Mouse (Mus musculus) hindbrain, embryonic 11.5 days (tissue): ENCODE data around the gene Clstn1. TPM values are rescaled to one million over a fixed set of nuclear protein-coding genes. Genes with fewer than 3 reads are reported as not detected.
"Not testable (repeated sequence)": the region's sequence is repeated elsewhere in the genome, so short reads cannot be mapped to it uniquely, and the experiment has no call there.

Experiments used
- ATAC-seq: fragments of 200-750 bp; cut with Nextera tagmentation; 2 replicates; pipeline ENCODE4 v1.8.0; 2017; ENCODE audit warnings: mild to moderate bottlenecking, moderate TSS enrichment, moderate library complexity; ENCODE audit not compliant: low FRiP score
- DNase-seq: peaks from one replicate; pipeline ENCODE4 v3.0.0-alpha.2; 2015; ENCODE audit warnings: low spot score
- H3K27ac ChIP-seq: fragments of 300-500 bp; sonication (generic); 2 replicates; pipeline ENCODE4 v1.5.1; 2014; ENCODE audit warnings: mild to moderate bottlenecking, low read depth, low read length
- H3K27me3 ChIP-seq: fragments of 300-500 bp; sonication (generic); 2 replicates; pipeline ENCODE4 v1.6.1; 2014; ENCODE audit warnings: mild to moderate bottlenecking, low read length, moderate library complexity, mixed read lengths; ENCODE audit not compliant: control insufficient read depth, insufficient read depth
- H3K36me3 ChIP-seq: fragments of 300-500 bp; sonication (generic); 2 replicates; pipeline ENCODE4 v1.6.1; 2014; ENCODE audit warnings: mild to moderate bottlenecking, low read length, moderate library complexity, mixed read lengths; ENCODE audit not compliant: control insufficient read depth, insufficient read depth
- H3K4me1 ChIP-seq: fragments of 300-500 bp; sonication (generic); replicated peaks from 2 replicates; pipeline ENCODE4 v1.6.1; 2014; ENCODE audit warnings: low read length, mixed read lengths; ENCODE audit not compliant: control insufficient read depth, insufficient read depth
- H3K4me2 ChIP-seq: fragments of 300-500 bp; sonication (generic); replicated peaks from 2 replicates; pipeline ENCODE4 v1.6.1; 2014; ENCODE audit warnings: mild to moderate bottlenecking, low read depth, low read length
- H3K4me3 ChIP-seq: fragments of 300-500 bp; sonication (generic); 2 replicates; pipeline ENCODE4 v1.5.1; 2014; ENCODE audit warnings: low read depth, low read length
- H3K9ac ChIP-seq: fragments of 300-500 bp; sonication (generic); 2 replicates; pipeline ENCODE4 v1.6.1; 2014; ENCODE audit warnings: low read depth, low read length
- H3K9me3 ChIP-seq: fragments of 300-500 bp; sonication (generic); 2 replicates; pipeline ENCODE4 v1.6.1; 2016; ENCODE audit warnings: low read length; ENCODE audit not compliant: control insufficient read depth
- WGBS: fragments of 180-500 bp; shearing (Covaris S2); extraction: QIAGEN DNeasy Blood & Tissue Kit; methylation state at CpG from one replicate; pipeline ENCODE4 v1.1.7; 2014; 5-methylcytosine and 5-hydroxymethylcytosine counted together
- polyA plus RNA-seq: library from polyadenylated mRNA; unstranded; fragments of >200 nt; fragmentation: Nextera tagmentation; extraction: Ambion mirVana; gene quantifications from 2 replicates; pipeline ENCODE4 v1.2.1, GENCODE M21; 2014

The Clstn1 gene
- polyA plus RNA-seq, 1 experiment from 2014 or later, result 33.0 TPM

DNA sequence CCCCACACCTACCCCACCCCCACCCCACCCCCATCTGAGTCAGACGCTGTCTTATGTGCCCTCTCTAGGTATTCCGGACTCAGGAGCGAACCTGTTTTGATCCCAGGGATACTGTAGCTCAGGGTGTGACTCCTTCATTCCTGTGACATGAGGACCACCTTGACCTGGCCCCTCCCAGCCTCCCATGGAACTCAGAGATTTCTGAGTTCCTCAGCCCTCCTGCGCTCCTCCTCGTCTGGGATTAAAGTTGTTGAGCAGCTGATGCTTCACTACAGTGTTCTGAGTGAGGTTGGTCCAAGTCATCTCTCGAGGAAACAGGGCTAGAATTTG, 22.0 kb downstream of the Clstn1 start:
- ATAC-seq (no peak), DNase-seq (no peak)
- Histone ChIP-seq H3K27me3 (no peaks in the 10 kb centered on the region), H3K4me1 (peaks cover 5% of the 10 kb centered on the region), H3K4me2 (no peak overlapping the region), H3K9me3 (no peaks in the 10 kb centered on the region), H3K9ac (no peak overlapping the region), H3K27ac (no peak overlapping the region), H3K4me3 (no peak overlapping the region), H3K36me3 (no peaks in the 10 kb centered on the region)
- 88% methylated on average over 6 of the region's 6 CpGs for WGBS

GRCm38 (mm10) chr4:149609256-149610025, 23.2 kb downstream of the Clstn1 start:
- H3K27me3 ChIP-seq, result no peaks in the 10 kb centered on the region
- WGBS, result 72% methylated on average over 8 of the region's 8 CpGs
- no peaks in the 10 kb centered on the region for H3K36me3 ChIP-seq
- H3K9ac ChIP-seq, result no peak overlapping the region
- H3K4me3 ChIP-seq, result no peak overlapping the region
- peaks cover 5% of the 10 kb centered on the region for H3K4me1 ChIP-seq
- ATAC-seq (no peak), DNase-seq (no peak)
- H3K4me2 ChIP-seq, result no peak overlapping the region
- H3K27ac ChIP-seq, result no peak overlapping the region
- H3K9me3 ChIP-seq, result no peaks in the 10 kb centered on the region

- H3K4me1 ChIP-seq, result peaks cover 5% of the 10 kb centered on the region; the same call in 1 of the 2 replicates
- H3K9ac ChIP-seq, result no peak overlapping the region
- no peak overlapping the region for H3K4me2 ChIP-seq
- no peak overlapping the region for H3K27ac ChIP-seq
- no peaks in the 10 kb centered on the region for H3K27me3 ChIP-seq
- peak; percentile 83 for DNase-seq
- no peak for ATAC-seq
- H3K9me3 ChIP-seq, result no peaks in the 10 kb centered on the region
- no peak overlapping the region for H3K4me3 ChIP-seq
- no peaks in the 10 kb centered on the region for H3K36me3 ChIP-seq
- whole genome bisulfite sequencing, result 55% methylated on average over 10 of the region's 10 CpGs
These were observed 25.2 kb downstream of the Clstn1 start for GRCm38 (mm10) chr4:149611376-149612044.

DNA sequence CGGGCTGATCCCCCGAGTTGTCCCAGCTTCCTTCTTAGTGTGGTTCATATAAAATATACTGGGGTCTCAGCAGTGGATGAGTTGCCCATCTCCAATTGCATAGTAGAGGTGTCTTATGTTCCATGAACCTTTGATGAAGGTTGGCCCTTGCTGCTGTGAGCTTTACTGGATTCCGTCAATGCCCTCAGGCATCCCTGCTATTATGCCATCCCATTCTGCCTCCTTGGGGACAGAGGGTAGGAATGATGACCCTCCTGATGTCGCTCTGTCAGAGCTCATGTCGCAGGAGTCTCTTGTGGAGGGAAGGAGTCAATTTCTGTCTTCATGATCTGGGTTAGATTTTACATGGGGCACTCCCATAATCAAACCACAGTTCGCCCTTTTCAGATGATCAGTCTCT, 27.2 kb downstream of the Clstn1 start:
- H3K4me2 ChIP-seq, H3K36me3 ChIP-seq, H3K4me3 ChIP-seq, H3K9me3 ChIP-seq, H3K9ac ChIP-seq, H3K4me1 ChIP-seq, H3K27me3 ChIP-seq, DNase-seq, H3K27ac ChIP-seq: not testable (repeated sequence)
- 72% methylated on average over 6 of the region's 6 CpGs for WGBS
- ATAC-seq, result peak; percentile 40; the same call in 1 of the 2 replicates

DNA sequence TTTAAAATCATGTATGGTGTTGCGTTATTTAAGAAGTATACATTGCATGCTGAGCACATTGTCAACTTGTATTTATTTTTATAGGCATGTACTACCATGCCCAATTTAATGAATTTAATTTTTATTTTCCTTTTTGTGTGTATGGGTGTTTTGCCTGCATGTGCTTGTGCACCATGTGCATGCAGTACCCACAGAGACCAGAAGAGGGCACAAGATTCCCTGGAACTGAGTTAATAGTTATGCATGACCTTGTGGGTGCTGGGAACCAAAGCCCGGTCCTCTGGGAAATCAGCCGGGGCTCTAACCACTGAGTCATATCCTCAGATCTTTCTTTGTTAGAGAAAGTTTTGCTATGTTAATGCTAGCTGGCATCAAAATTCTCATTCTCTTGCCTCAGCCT, 28.6 kb downstream of the Clstn1 start:
- H3K9me3 ChIP-seq, result no peaks in the 10 kb centered on the region
- no peak for DNase-seq
- no peaks in the 10 kb centered on the region for H3K36me3 ChIP-seq
- no peaks in the 10 kb centered on the region for H3K27me3 ChIP-seq
- H3K4me3 ChIP-seq, result no peak overlapping the region
- H3K4me2 ChIP-seq, result no peak overlapping the region
- WGBS, result 97% methylated on average over 3 of the region's 3 CpGs
- no peak for ATAC-seq
- H3K27ac ChIP-seq, result no peak overlapping the region
- no peaks in the 10 kb centered on the region for H3K4me1 ChIP-seq
- no peak overlapping the region for H3K9ac ChIP-seq

- not testable (repeated sequence) for ATAC-seq, H3K4me1 ChIP-seq, H3K9me3 ChIP-seq, H3K9ac ChIP-seq, H3K27ac ChIP-seq, DNase-seq, H3K4me2 ChIP-seq, H3K36me3 ChIP-seq, H3K4me3 ChIP-seq, H3K27me3 ChIP-seq
- WGBS, result 91% methylated on average over 3 of the region's 3 CpGs
These were observed 30.7 kb downstream of the Clstn1 start for GRCm38 (mm10) chr4:149616999-149617398.

- H3K9me3 ChIP-seq, result no peaks in the 10 kb centered on the region
- 0 out of 2 replicates have a peak overlapping the region, but pooled peaks have one; percentile 21 for H3K27ac ChIP-seq
- no peak overlapping the region for H3K9ac ChIP-seq
- H3K27me3 ChIP-seq, result no peaks in the 10 kb centered on the region
- no peaks in the 10 kb centered on the region for H3K36me3 ChIP-seq
- 24% methylated on average over 8 of the region's 8 CpGs for WGBS
- DNase-seq (no peak), ATAC-seq (no peak)
- no peak overlapping the region for H3K4me2 ChIP-seq
- no peaks in the 10 kb centered on the region; the same call in 1 of the 2 replicates for H3K4me1 ChIP-seq
- no peak overlapping the region for H3K4me3 ChIP-seq
These were observed 33.7 kb downstream of the Clstn1 start for GRCm38 (mm10) chr4:149619988-149620387.

- H3K27ac ChIP-seq, result no peak overlapping the region
- H3K4me2 ChIP-seq, result no peak overlapping the region
- no peaks in the 10 kb centered on the region for H3K27me3 ChIP-seq
- H3K36me3 ChIP-seq, result no peaks in the 10 kb centered on the region
- H3K4me1 ChIP-seq, result no peaks in the 10 kb centered on the region; the same call in 1 of the 2 replicates
- 0 out of 2 replicates have a peak overlapping the region, but pooled peaks have one; percentile 11 for H3K9ac ChIP-seq
- WGBS, result 40% methylated on average over 4 of the region's 4 CpGs
- ATAC-seq, result no peak
- no peaks in the 10 kb centered on the region for H3K9me3 ChIP-seq
- DNase-seq, result no peak
- H3K4me3 ChIP-seq, result no peak overlapping the region
These were observed 35.0 kb downstream of the Clstn1 start for GRCm38 (mm10) chr4:149621286-149621685.

GRCm38 (mm10) chr4:149623711-149624110, 37.4 kb downstream of the Clstn1 start:
- no peaks in the 10 kb centered on the region for H3K9me3 ChIP-seq
- no peak overlapping the region for H3K4me3 ChIP-seq
- H3K27me3 ChIP-seq, result no peaks in the 10 kb centered on the region
- H3K9ac ChIP-seq, result no peak overlapping the region
- no peak for DNase-seq
- H3K4me1 ChIP-seq, result no peaks in the 10 kb centered on the region; the same call in 1 of the 2 replicates
- H3K4me2 ChIP-seq, result no peak overlapping the region
- H3K27ac ChIP-seq, result no peak overlapping the region
- ATAC-seq, result no peak
- 88% methylated on average over 5 of the region's 5 CpGs for WGBS
- H3K36me3 ChIP-seq, result no peaks in the 10 kb centered on the region
